Mouse (Mus musculus) spleen, postnatal 4 days (tissue): Measurements from ENCODE around the gene Kifap3.
"Not testable (repeated sequence)": the region's sequence is repeated elsewhere in the genome, so short reads cannot be mapped to it uniquely, and the experiment has no call there.

ENCODE experiments used
- DNase-seq, 2 experiments: peaks; one replicate each; pipeline ENCODE4 v3.0.0; 2022; ENCODE audit warnings: low spot score in 2 of 2

Kifap3 gene

DNA sequence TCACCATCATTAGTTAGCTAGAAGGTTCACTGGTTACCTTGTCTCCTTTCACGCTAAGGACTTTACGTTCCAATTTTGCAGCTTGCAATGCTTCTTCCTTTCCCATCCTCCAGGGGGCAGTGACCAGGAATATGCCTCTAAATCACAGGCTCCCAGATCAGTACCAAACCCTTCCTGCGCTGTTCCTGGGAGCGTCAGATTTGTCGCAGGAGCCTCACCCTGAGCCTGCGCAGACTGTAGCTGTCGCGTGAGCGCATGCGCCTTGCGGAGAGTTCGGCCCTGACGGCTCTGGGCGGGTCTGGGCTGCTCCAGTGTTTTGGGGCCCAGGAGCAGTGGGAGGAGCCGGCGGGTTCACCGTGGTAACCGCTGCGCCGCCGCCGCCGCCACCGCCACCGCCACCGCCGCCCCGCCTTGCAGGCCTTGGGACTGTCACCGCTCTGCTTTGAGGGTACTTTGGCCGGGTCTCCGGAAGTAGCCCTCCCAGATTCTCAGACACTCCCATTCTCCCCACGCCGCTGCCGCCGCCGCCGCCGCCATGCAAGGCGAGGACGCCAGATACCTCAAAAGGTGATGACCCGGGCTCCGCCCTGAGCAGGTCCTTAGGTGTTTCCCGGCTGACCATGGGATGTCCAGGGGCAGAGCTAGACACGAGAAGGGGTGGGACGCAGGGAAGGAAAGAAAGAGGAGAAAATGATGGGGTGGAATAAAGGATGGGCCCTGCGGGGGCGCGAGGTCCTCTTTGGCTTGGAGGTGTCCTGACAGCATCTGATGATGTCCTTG lies at the start of gene Kifap3:
Gene Kifap3 (plus strand): TSS at position 248 of the 780 bp plus-strand sequence.
- DNase-seq = peak; percentile 90 to 93

DNA sequence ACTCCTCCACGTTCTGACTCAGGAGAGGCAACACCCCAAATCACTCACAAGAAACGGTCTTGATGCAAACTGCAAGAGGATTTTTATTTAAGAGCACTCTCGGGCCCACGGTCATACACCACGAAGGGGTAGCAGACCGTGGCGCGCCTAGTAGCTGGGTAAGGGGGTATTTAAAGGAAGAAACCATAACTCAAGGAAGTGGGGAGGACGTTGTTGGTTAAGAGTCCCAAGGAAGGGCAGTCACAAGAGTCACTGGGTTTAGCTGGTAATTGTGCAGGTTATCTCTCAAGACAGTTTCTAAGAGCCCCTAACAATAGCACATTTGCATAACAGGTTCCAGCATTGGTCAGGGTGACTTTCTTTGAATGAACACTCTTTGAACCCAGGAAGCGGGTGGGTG lies 48.2 kb upstream of the Kifap3 start:
- not testable (repeated sequence) for DNase-seq

DNA sequence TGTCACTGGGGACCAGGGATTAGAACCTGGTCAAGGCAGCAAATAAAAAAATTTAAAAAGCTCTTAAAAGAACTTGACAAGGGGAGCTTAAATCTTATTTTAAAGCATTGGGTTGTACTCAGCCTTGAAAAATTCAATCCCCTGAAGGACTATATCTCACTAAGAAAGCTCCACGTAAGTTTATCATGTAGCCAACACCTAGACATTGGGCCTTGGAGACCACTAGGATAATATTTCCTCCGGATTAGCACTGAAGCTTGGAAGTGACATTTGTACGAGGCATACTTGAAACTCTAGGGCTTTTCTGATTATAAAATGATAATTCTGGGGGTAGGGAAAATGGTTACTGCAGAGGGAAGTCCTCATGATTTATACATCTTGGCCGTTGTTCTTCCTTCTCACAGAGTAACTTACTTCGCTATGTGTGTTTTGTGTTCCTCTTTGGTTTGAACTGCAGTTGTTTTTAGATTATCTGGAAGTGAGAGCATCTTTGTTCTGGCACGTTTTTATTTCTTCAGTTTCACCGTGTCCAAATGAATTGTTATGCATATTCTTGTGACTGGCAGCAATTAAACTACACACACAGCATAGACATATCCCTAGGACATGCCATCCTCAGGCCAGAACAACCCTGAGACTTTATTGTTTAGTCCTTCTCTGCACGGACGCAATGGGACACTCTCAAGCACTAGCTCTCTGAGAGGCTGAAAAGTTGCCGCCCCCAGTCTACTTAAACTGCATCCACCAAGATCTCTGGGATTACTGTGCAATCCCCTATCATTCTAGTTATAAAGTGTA lies 42.7 kb upstream of the Kifap3 start:
- DNase-seq = no peak

DNA sequence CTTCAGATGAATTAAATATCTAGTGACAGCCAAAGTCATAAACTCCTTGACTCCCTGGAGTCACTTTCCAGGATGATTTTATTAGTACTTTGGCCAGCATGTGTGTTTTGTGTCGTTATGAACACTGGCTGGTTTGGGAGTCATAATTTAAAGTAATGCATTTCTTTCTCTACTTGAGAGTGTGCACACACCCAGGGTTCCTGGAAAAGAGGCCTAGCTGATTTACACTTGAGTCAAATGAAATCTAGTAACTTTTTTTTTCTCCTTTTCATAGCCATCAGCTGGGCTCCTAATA lies 42.2 kb upstream of the Kifap3 start:
- DNase-seq = no peak

DNA sequence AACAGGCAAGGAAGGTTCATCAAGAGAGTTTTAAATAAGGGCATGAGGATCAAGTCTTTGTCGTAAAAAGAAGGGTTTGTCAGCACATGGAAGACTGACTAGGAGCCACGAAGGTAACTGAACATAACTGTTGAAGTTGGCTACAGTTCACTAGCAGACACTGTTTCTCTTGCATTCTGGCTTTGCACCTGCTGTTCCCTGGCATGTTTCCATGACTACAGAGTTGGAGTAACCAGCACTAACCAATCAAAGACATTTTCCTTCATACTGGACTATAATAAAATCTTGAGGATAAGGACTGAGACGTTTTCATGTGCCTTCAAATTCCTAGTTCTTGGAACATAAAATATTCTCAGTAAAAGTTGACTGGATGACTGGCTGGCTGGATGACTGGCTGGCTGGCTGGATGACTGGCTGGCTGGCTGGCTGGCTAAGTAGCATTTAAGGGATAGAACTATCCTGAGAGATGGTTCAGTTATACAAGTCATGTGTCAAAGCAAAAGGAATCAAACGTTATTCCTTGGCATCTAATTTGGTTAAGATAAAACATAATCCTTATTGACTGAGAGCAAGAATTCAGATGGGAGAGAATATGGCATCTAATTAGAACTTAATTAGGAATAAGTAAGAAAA lies 27.9 kb upstream of the Kifap3 start:
- no peak for DNase-seq

DNA sequence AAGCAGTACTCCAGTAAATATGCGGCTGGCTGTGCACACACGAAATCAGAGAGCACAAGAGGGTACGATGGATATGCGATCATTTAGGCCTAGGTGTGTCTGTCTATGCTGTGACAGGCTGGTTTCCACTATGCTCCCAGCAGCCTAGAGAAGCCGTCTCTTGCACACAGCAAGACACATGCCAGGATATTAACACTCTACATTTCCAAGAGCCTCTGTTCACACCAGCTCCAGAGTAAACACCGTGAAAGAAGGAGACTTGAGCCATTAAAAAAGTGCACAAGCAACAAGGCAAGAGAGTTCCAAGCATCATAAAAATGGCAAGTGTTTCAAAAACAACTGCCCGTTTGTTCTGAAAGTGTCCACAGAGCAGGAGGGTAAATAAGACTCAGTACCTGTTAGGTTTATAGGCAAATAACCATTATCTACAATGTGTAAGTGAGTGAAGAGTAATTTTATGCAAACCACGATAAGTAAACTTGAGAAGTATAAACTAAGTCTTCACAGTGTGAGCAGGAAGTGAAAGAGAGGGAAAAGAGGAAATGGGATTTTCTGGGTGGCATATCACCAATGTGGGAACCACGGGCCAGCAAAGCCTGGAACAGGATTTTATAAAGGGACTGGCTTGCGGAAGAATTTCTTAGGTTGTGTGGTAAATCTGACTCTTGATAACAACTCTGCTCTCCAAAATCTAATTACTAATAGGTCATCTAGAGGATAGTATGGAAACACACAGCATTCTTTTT lies 21.7 kb upstream of the Kifap3 start:
- no peak for DNase-seq

DNA sequence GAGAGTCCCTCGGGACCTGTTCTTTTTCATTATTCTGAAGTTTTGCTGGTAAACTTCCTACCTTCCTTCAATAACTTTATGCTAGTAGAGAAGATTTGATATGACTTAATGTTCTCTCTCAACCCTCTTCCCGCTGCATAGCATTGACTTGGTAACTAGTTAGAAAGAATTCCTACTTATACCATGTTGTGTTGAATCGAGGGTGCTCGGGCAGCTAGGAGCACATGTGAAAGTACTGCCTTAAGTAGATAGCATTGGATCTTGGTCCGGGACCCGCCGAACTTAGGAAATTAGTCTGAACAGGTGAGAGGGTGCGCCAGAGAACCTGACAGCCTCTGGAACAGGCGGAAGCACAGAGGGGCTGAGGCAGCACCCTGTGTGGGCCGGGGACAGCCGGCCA lies 4.2 kb downstream of the Kifap3 start:
- not testable (repeated sequence) for DNase-seq

DNA sequence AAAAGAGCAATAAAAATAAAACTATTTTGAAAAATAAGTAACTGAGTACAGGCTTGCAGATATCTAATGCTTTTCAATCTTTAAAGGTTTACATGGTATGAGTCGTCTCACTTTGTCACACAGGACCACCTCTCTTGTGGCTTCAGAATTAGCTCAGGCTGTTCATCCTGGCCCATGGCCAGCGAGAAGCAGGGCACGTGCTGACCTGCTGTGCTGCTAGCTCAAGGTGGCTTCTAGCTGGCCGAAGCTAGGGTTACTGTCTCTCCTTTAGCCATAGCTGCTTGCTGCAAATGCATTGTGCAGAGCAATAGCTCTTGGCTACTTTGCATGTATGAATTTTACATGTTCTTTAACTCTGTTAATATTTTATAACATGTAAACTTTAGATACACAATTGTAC lies 42.0 kb downstream of the Kifap3 start:
- DNase-seq = no peak

DNA sequence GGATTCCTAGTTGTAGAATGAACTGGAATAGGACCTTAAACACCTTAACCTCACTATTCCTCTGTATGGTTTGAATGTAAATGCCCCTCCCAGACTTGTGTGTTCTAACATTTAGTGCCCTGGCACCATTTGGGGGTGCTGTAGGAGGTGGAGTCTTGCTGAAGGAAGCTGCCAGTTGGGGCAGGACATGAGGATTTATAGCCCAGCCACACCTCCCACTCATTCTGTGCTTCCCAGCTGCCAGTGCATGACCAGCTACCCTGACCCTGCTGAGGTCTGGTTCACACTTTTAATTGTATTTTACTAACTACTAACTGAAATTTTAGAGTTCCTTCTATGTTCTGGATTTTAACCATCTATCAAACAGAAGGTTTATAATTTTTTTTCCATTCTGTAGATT lies 50.1 kb downstream of the Kifap3 start:
- DNase-seq = no peak

DNA sequence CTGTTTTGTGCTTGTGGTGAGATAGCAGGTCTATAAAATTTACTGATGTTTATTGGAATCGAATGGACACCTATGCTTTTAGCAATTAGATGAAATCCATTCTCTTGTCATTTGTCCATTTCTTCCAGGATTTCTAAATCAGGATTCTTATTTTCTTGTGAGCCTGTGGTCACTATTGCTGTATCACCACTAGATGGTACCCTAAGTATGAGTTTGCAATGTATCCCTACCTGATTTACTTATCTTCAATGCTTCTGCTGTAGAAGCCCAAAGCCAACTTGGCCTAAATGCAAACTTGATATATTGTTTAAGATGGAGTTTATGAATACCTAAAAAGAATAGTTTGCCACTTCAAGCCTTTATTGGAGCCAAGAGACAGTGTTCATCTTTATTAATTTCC lies 54.7 kb downstream of the Kifap3 start:
- no peak for DNase-seq

DNA sequence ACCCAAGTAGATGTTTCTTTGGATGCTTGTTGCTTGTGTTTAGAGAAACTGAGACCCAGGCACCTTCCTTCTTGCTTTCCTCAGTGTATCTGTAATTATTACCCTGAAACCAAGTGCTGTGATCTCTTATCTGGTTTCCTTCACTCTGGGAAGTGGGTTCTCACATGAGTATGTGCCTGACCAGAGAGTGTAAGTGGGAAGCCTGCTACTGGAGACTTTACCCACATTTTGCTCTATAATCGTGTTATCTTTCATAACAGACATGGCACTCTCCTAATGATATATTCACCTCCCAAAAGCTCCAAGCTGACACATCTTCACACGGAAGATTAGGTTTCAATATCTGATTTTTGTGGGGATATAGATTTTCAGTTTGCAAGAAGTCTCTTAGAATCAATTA lies 55.7 kb downstream of the Kifap3 start:
- DNase-seq = no peak

DNA sequence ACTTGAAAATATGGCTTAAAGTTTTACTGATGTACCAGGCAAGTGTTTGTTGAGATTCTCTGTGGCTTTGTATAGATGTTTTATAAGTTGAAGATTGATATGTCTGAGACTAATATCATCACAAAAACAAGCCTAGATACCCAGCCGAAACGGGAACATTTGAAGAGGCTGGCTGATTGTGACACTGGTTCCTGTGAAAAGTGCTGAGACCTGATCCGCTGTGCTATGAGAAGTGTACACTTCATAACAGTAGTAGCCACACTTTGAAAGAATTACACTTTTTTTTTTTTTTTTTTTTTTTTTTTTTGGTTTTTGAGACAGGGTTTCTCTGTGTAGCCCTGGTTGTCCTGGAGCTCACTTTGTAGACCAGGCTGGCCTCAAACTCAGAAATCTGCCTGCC lies 59.1 kb downstream of the Kifap3 start:
- not testable (repeated sequence) for DNase-seq

DNA sequence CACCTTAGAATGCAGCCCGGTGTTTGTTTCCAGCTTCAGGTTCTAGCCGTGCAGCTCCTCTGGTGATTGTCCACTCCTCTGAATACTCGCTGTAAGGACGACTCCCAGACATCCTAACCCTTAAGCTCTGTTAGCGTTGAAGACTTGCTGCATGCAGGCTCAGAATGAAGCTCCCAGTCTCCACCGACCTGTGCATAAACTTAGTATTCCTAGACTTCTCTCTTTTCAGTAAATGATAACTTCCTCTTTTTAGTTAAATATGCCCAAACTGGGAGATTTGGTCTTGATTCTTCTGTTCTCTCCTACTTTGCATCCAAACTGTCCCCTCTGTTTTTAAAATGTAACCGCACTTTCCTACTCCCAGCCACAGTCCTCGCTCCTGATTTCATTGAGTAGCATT lies 61.2 kb downstream of the Kifap3 start:
- DNase-seq = no peak

DNA sequence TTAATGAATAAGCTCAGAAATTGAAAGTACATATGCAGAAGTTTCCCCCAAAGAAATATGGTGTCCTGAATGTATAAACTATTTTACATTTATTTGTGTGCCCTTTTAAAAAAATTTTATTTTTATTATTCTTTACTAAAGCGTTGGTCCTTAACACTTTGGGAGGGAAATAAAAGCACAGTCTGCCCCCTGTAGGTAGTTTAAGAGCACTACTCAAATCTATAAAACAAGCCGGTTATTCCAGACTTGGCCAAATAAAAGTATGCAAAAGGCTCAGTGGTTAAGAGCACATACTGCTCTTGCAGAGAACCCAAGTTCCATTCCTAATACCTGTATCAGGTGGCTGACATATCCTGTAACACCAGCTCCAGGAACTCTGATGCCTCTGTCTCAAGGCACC lies 62.9 kb downstream of the Kifap3 start:
- no peak for DNase-seq

DNA sequence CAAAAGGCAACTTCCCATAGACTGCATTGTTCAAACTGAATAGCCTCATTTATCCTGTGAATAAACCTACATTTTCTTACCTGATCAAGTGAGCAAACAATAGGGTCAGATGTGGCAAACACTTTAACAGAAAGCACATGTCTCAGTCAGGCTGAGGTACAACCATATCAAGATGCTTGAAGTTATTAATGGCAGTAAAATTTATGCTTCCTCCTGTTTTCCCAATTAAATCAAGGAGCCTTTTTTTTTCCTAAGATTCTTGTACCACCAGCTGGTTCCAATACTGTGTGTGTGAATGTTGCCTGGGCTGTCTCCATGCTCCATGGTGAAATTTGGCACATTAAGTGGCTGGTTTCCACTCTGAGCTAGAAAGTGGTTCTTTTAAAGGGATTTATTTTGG lies 64.5 kb downstream of the Kifap3 start:
- no peak for DNase-seq

DNA sequence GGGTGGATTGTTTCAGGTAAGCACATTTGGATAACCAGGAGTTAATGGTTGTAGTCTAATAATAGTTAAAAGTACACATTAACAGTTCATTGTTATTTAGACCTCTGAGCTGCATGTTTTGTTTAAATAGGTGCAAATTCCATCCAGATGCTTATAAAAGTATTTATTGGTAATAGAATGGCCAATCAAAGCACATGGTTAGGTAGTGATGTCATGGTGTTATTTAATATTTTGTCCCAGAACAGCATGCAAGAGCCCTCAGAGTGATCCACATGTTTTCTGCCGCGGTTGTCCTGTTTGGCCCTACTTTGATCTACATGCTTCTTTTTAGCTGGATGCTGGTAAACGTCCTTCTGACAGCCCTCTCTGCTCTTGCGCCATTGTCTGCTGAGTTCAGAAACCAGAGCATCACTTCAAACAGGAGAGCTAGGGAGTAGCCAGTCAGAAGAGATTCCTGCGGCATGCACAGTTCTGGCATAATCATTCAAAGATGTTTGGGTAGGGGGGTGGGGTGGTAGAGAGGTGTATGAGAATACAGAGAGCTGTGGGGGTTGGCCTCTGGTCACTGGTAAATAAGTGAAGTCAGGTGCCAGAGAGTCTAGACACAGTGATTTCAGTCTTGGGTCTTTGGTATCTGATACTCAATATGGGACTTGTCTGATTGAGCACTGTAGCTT lies 73.6 kb downstream of the Kifap3 start:
- no peak for DNase-seq

DNA sequence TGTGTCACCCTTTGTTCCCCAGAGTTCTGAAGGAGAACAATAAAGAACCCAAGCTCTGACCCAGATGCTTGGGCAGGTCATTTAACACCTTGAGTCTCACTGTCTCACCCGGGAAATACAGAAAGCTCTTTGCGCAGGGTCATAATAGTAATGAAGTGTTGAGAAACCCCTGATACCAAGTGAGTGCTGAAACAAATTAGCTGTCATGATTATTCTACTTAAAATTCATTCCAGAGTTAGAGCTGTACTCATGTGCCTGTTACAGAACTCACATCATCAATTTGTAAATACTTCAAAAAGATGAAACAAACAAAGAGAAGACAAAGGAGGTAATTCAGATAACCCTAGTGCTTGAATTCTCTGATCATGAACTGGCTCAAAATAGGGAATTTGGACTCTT lies 79.0 kb downstream of the Kifap3 start:
- no peak for DNase-seq

DNA sequence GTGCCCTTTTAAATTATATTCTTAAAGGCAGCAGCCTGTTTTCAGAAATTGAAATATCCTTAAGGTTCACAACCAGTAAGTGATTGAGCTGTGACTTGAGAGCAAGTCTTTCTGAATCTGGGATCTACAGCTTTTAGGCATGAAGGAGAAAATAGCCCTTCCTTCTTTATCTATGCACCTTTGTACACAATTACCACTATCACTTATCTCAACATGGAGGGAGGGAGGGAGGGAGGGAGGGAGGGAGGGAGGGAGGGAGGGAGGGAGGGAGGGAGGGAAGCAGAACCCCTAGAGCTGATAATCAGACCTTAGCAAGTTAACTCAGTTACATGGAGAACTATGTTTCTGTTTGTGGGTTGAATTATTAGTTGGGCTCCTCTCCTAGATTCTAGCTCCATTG lies 82.2 kb downstream of the Kifap3 start:
- DNase-seq = no peak

DNA sequence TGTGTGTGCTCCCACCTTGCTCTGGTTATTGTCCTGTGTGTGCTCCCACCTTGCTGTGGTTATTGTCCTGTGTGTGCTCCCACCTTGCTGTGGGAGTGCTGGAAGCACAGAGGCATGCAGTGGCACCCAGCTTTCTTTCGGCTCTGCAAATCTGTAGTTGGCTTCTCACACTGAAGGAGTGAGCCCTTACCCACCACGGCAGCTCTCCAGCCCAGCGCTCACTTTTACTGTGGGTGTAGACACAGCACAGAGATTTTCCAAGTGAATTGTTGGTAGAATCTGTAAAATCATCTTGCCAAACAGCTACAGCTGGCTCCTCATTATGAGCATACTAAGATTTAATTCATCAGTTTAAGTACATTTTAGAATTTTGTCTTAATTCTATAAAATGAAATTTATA lies 93.8 kb downstream of the Kifap3 start:
- no peak for DNase-seq

DNA sequence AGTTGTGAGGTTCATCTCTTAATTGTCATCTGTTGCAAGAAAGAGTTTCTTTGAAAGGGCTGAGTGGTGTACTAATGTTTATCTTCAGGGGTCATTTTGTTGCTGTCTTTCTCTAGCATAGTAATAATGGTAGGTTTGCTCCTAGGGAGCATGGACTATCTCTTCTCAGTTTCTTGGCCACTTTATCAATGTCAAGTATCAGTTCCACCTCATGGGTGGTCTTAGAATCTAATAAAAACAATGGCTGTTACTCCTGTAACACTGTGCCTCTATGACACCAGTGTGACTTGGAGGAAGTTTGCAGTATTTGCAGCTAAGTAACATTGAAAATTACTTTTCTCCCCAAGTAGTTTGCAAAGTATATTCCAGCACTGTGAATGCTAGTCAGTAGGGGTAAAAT lies 110.2 kb downstream of the Kifap3 start:
- no peak for DNase-seq

DNA sequence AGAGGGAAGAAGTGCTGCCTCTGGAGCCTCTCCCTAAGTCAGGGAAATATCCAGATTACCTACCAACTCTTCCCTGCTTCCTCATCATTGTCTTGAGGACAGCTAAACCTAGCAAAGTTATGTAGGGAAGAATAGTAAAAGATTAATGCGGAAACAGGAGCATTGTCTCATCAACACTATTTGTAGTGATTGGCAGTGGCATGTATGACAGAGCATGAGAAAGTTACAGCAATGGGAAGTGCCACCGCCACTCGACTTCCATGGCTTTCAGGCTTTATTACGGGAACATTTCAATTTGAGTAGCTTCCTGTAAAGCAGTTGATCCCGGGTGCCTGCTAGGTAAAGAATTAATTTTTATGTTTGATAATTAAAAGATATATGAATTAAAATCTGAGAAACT lies 113.9 kb downstream of the Kifap3 start:
- DNase-seq = no peak
